Mouse (Mus musculus) hindbrain, embryonic 11.5 days (tissue): Measurements from ENCODE around the gene Hyls1. TPM values are rescaled to one million over a fixed set of nuclear protein-coding genes. Genes with fewer than 3 reads are reported as not detected.

ENCODE experiments used
- ATAC-seq: fragments of 200-750 bp; cut with Nextera tagmentation; 2 replicates; pipeline ENCODE4 v1.8.0; 2017; ENCODE audit warnings: mild to moderate bottlenecking, moderate TSS enrichment, moderate library complexity; ENCODE audit not compliant: low FRiP score
- DNase-seq: peaks from one replicate; pipeline ENCODE4 v3.0.0-alpha.2; 2015; ENCODE audit warnings: low spot score
- H3K27ac ChIP-seq: fragments of 300-500 bp; sonication (generic); 2 replicates; pipeline ENCODE4 v1.5.1; 2014; ENCODE audit warnings: mild to moderate bottlenecking, low read depth, low read length
- H3K27me3 ChIP-seq: fragments of 300-500 bp; sonication (generic); 2 replicates; pipeline ENCODE4 v1.6.1; 2014; ENCODE audit warnings: mild to moderate bottlenecking, low read length, moderate library complexity, mixed read lengths; ENCODE audit not compliant: control insufficient read depth, insufficient read depth
- H3K36me3 ChIP-seq: fragments of 300-500 bp; sonication (generic); 2 replicates; pipeline ENCODE4 v1.6.1; 2014; ENCODE audit warnings: mild to moderate bottlenecking, low read length, moderate library complexity, mixed read lengths; ENCODE audit not compliant: control insufficient read depth, insufficient read depth
- H3K4me1 ChIP-seq: fragments of 300-500 bp; sonication (generic); replicated peaks from 2 replicates; pipeline ENCODE4 v1.6.1; 2014; ENCODE audit warnings: low read length, mixed read lengths; ENCODE audit not compliant: control insufficient read depth, insufficient read depth
- H3K4me2 ChIP-seq: fragments of 300-500 bp; sonication (generic); replicated peaks from 2 replicates; pipeline ENCODE4 v1.6.1; 2014; ENCODE audit warnings: mild to moderate bottlenecking, low read depth, low read length
- H3K4me3 ChIP-seq: fragments of 300-500 bp; sonication (generic); 2 replicates; pipeline ENCODE4 v1.5.1; 2014; ENCODE audit warnings: low read depth, low read length
- H3K9ac ChIP-seq: fragments of 300-500 bp; sonication (generic); 2 replicates; pipeline ENCODE4 v1.6.1; 2014; ENCODE audit warnings: low read depth, low read length
- H3K9me3 ChIP-seq: fragments of 300-500 bp; sonication (generic); 2 replicates; pipeline ENCODE4 v1.6.1; 2016; ENCODE audit warnings: low read length; ENCODE audit not compliant: control insufficient read depth
- WGBS: fragments of 180-500 bp; shearing (Covaris S2); extraction: QIAGEN DNeasy Blood & Tissue Kit; methylation state at CpG from one replicate; pipeline ENCODE4 v1.1.7; 2014; 5-methylcytosine and 5-hydroxymethylcytosine counted together
- polyA plus RNA-seq: library from polyadenylated mRNA; unstranded; fragments of >200 nt; fragmentation: Nextera tagmentation; extraction: Ambion mirVana; gene quantifications from 2 replicates; pipeline ENCODE4 v1.2.1, GENCODE M21; 2014

The Hyls1 gene
- polyA plus RNA-seq, 1 experiment from 2014 or later = 32.4 TPM

GRCm38 (mm10) chr9:35556494-35557102 is 13.6 kb downstream of the Hyls1 start:
- Histone ChIP-seq H3K36me3 (no peaks in the 10 kb centered on the region), H3K4me1 (peaks cover 6% of the 10 kb centered on the region; the same call in 1 of the 2 replicates), H3K4me2 (no peak overlapping the region), H3K27ac (no peak overlapping the region), H3K4me3 (no peak overlapping the region), H3K27me3 (peaks cover 2% of the 10 kb centered on the region; the same call in 1 of the 2 replicates), H3K9ac (no peak overlapping the region), H3K9me3 (no peaks in the 10 kb centered on the region)
- DNase-seq (no peak), ATAC-seq (no peak)
- WGBS = 87% methylated on average over 12 of the region's 12 CpGs

- DNase-seq (no peak), ATAC-seq (no peak)
- Histone ChIP-seq H3K9me3 (no peaks in the 10 kb centered on the region), H3K4me1 (no peaks in the 10 kb centered on the region), H3K4me2 (no peak overlapping the region), H3K9ac (no peak overlapping the region), H3K27me3 (no peaks in the 10 kb centered on the region), H3K27ac (no peak overlapping the region), H3K36me3 (no peaks in the 10 kb centered on the region), H3K4me3 (no peak overlapping the region)
- 82% methylated on average over 9 of the region's 9 CpGs for whole genome bisulfite sequencing
These were observed 21.7 kb downstream of the Hyls1 start for GRCm38 (mm10) chr9:35548455-35548854.

- Histone ChIP-seq H3K4me2 (no peak overlapping the region), H3K4me1 (no peaks in the 10 kb centered on the region), H3K4me3 (no peak overlapping the region), H3K27me3 (no peaks in the 10 kb centered on the region), H3K36me3 (no peaks in the 10 kb centered on the region), H3K27ac (no peak overlapping the region), H3K9ac (no peak overlapping the region), H3K9me3 (no peaks in the 10 kb centered on the region)
- ATAC-seq (no peak), DNase-seq (no peak)
- WGBS = 83% methylated on average over 9 of the region's 9 CpGs
These were observed 23.5 kb downstream of the Hyls1 start for GRCm38 (mm10) chr9:35546745-35547144.

GRCm38 (mm10) chr9:35545704-35546103 is 24.5 kb downstream of the Hyls1 start:
- no peak overlapping the region for H3K9ac ChIP-seq
- no peaks in the 10 kb centered on the region for H3K9me3 ChIP-seq
- no peak for DNase-seq
- no peak overlapping the region for H3K4me2 ChIP-seq
- no peak for ATAC-seq
- no peak overlapping the region for H3K27ac ChIP-seq
- no peaks in the 10 kb centered on the region for H3K4me1 ChIP-seq
- no peaks in the 10 kb centered on the region for H3K36me3 ChIP-seq
- no peak overlapping the region for H3K4me3 ChIP-seq
- H3K27me3 ChIP-seq = no peaks in the 10 kb centered on the region
- WGBS = 71% methylated on average over 12 of the region's 12 CpGs

GRCm38 (mm10) chr9:35544666-35545065 is 25.5 kb downstream of the Hyls1 start:
- H3K4me3 ChIP-seq = no peak overlapping the region
- H3K27ac ChIP-seq = no peak overlapping the region
- H3K36me3 ChIP-seq = no peaks in the 10 kb centered on the region
- H3K4me1 ChIP-seq = no peaks in the 10 kb centered on the region
- H3K9ac ChIP-seq = no peak overlapping the region
- H3K4me2 ChIP-seq = no peak overlapping the region
- ATAC-seq (no peak), DNase-seq (no peak)
- WGBS = 82% methylated on average over 2 of the region's 2 CpGs
- no peaks in the 10 kb centered on the region for H3K27me3 ChIP-seq
- no peaks in the 10 kb centered on the region for H3K9me3 ChIP-seq

- H3K27ac ChIP-seq = no peak overlapping the region
- H3K4me3 ChIP-seq = no peak overlapping the region
- H3K36me3 ChIP-seq = no peaks in the 10 kb centered on the region
- no peaks in the 10 kb centered on the region for H3K4me1 ChIP-seq
- WGBS = 85% methylated on average over 14 of the region's 14 CpGs
- no peaks in the 10 kb centered on the region for H3K27me3 ChIP-seq
- DNase-seq (no peak), ATAC-seq (no peak)
- no peak overlapping the region for H3K9ac ChIP-seq
- no peak overlapping the region for H3K4me2 ChIP-seq
- no peaks in the 10 kb centered on the region for H3K9me3 ChIP-seq
These were observed 26.9 kb downstream of the Hyls1 start for GRCm38 (mm10) chr9:35543099-35543860.

GRCm38 (mm10) chr9:35541941-35542340 is 28.3 kb downstream of the Hyls1 start:
- DNase-seq (no peak), ATAC-seq (no peak)
- Histone ChIP-seq H3K27ac (no peak overlapping the region), H3K9me3 (no peaks in the 10 kb centered on the region), H3K36me3 (no peaks in the 10 kb centered on the region), H3K27me3 (no peaks in the 10 kb centered on the region), H3K4me2 (no peak overlapping the region), H3K9ac (no peak overlapping the region), H3K4me1 (no peaks in the 10 kb centered on the region), H3K4me3 (no peak overlapping the region)
- WGBS = 75% methylated on average over 6 of the region's 6 CpGs

- peak; percentile 77 for ATAC-seq
- Histone ChIP-seq H3K4me1 (no peaks in the 10 kb centered on the region), H3K9me3 (no peaks in the 10 kb centered on the region), H3K36me3 (no peaks in the 10 kb centered on the region), H3K9ac (no peak overlapping the region), H3K27me3 (no peaks in the 10 kb centered on the region), H3K27ac (no peak overlapping the region), H3K4me2 (no peak overlapping the region), H3K4me3 (no peak overlapping the region)
- DNase-seq = peak; percentile 90
- 9% methylated on average over 6 of the region's 6 CpGs for WGBS
These were observed 28.7 kb downstream of the Hyls1 start for GRCm38 (mm10) chr9:35541488-35541887.

- Histone ChIP-seq H3K27ac (no peak overlapping the region), H3K9me3 (no peaks in the 10 kb centered on the region), H3K36me3 (no peaks in the 10 kb centered on the region), H3K4me3 (no peak overlapping the region), H3K4me1 (no peaks in the 10 kb centered on the region), H3K4me2 (no peak overlapping the region), H3K27me3 (no peaks in the 10 kb centered on the region), H3K9ac (no peak overlapping the region)
- no peak for ATAC-seq
- DNase-seq = no peak
- WGBS = 87% methylated on average over 5 of the region's 5 CpGs
These were observed 29.2 kb downstream of the Hyls1 start for GRCm38 (mm10) chr9:35541024-35541423.
